8 mouse cellular contexts compared by ENCODE assay signal in genomic region chr10:62275235-62275634, GRCm38 (mm10). TPM values are rescaled to one million over a fixed set of nuclear protein-coding genes. Genes with fewer than 3 reads are reported as not detected.
A peak's percentile ranks its signal among the peaks of the same experiment; 100 is the strongest.
DNase-seq lines count a peak whose midpoint lies in the region; ATAC-seq and TF ChIP-seq lines count a peak whose summit lies in the region.

No protein-coding gene starts in this region.

- H3K9ac ChIP-seq in kidney, embryonic 14.5 days (ENCODE audit: low read depth, low read length), result no peak overlapping the region
- H3K9ac ChIP-seq in limb, embryonic 14.5 days (ENCODE audit: low read depth, low read length, severe bottlenecking), result no peak overlapping the region

- H3K4me1 ChIP-seq in kidney, adult 2 months (ENCODE audit: control insufficient read depth, insufficient read depth, low read length), result no peaks in the 10 kb centered on the region
- no peaks in the 10 kb centered on the region for H3K4me1 ChIP-seq in kidney, embryonic 14.5 days (ENCODE audit: control insufficient read depth, insufficient read depth, low read length)
- no peaks in the 10 kb centered on the region for H3K4me1 ChIP-seq in limb, embryonic 14.5 days (ENCODE audit: control insufficient read depth, insufficient read depth, low read length)

- H3K27ac ChIP-seq in kidney, adult 2 months (ENCODE audit: insufficient read depth, low read depth, low read length), result no peak overlapping the region
- H3K27ac ChIP-seq in kidney, embryonic 14.5 days (ENCODE audit: low read depth, low read length), result no peak overlapping the region
- H3K27ac ChIP-seq in limb, embryonic 14.5 days (replicated peaks; ENCODE audit: low read depth, low read length), result no peak overlapping the region

- no peak overlapping the region for H3K4me3 ChIP-seq in kidney, adult 2 months (ENCODE audit: insufficient read depth, low read depth, low read length)
- no peak overlapping the region for H3K4me3 ChIP-seq in kidney, embryonic 14.5 days (ENCODE audit: low read length)
- H3K4me3 ChIP-seq in limb, embryonic 14.5 days (replicated peaks; ENCODE audit: low read length), result no peak overlapping the region

- DNase-seq in kidney, adult 2 months, result peak; percentile 87
- DNase-seq in brain, embryonic 14.5 days (ENCODE audit: low read depth), result peak; percentile 77
- DNase-seq in kidney, adult 8-10 months, result peak; percentile 70 to 91
- DNase-seq in limb, embryonic 14.5 days (ENCODE audit: low spot score), result peak; percentile 88
- peak; percentile 94 for DNase-seq in retina, embryonic 14.5 days (ENCODE audit: low spot score)
- peak; percentile 75 to 79 for DNase-seq in thymus, postnatal 36 days

- WGBS in kidney, adult 2 months, result 17% methylated on average over 4 of the region's 4 CpGs
- 38% methylated on average over 4 of the region's 4 CpGs for WGBS in kidney, embryonic 14.5 days
- WGBS in limb, embryonic 14.5 days, result 34% methylated on average over 4 of the region's 4 CpGs

- peak; percentile 78 for TF ChIP-seq CTCF in kidney, adult 2 months (conservative IDR thresholded peaks at IDR 0.05; ENCODE audit: insufficient read depth, insufficient read length, low read depth, low read length)
- peak; percentile 77 for TF ChIP-seq CTCF in brain, embryonic 14.5 days (IDR thresholded peaks at IDR 0.05; ENCODE audit: borderline replicate concordance, extremely low read depth, insufficient read depth, insufficient read length)

- no peaks in the 10 kb centered on the region for H3K27me3 ChIP-seq in kidney, adult 2 months (replicated peaks; ENCODE audit: control insufficient read depth, insufficient read depth, low read length)
- no peaks in the 10 kb centered on the region for H3K27me3 ChIP-seq in kidney, embryonic 14.5 days (ENCODE audit: control insufficient read depth, insufficient read depth, low read length)
- H3K27me3 ChIP-seq in limb, embryonic 14.5 days (ENCODE audit: control insufficient read depth, insufficient read depth, low read length), result no peaks in the 10 kb centered on the region

- no peak overlapping the region for H3K4me2 ChIP-seq in kidney, embryonic 14.5 days (replicated peaks; ENCODE audit: low read depth, low read length)
- H3K4me2 ChIP-seq in limb, embryonic 14.5 days (replicated peaks; ENCODE audit: low read depth, low read length, severe bottlenecking), result no peak overlapping the region

- ATAC-seq in kidney, embryonic 14.5 days (ENCODE audit: low FRiP score, low TSS enrichment), result no peak
- peak; percentile 62; the same call in 1 of the 2 replicates for ATAC-seq in erythroid progenitor cell, adult 5-6 weeks (replicated peaks; ENCODE audit: low FRiP score, poor library complexity, severe bottlenecking)
- ATAC-seq in limb, embryonic 14.5 days (ENCODE audit: low FRiP score, low read depth), result no peak

- no peaks in the 10 kb centered on the region for H3K9me3 ChIP-seq in kidney, embryonic 14.5 days (ENCODE audit: control insufficient read depth, low read length)
- H3K9me3 ChIP-seq in limb, embryonic 14.5 days (ENCODE audit: control insufficient read depth, low read length), result no peaks in the 10 kb centered on the region

- H3K36me3 ChIP-seq in kidney, adult 2 months (ENCODE audit: control insufficient read depth, insufficient read depth, low read length), result no peaks in the 10 kb centered on the region; the same call in none of the 2 replicates
- H3K36me3 ChIP-seq in kidney, embryonic 14.5 days (ENCODE audit: control insufficient read depth, insufficient read depth, low read length), result peaks cover 18% of the 10 kb centered on the region
- H3K36me3 ChIP-seq in limb, embryonic 14.5 days (ENCODE audit: control insufficient read depth, insufficient read depth, low read length), result peaks cover 52% of the 10 kb centered on the region

- no peak for TF ChIP-seq POLR2A in kidney, adult 2 months (IDR thresholded peaks at IDR 0.05; ENCODE audit: low read depth, low read length)
- no peak for TF ChIP-seq POLR2A in brain, embryonic 14.5 days (IDR thresholded peaks at IDR 0.05; ENCODE audit: borderline replicate concordance, extremely low read depth, insufficient read depth, insufficient read length, poor library complexity, severe bottlenecking)
- TF ChIP-seq POLR2A in limb, embryonic 14.5 days (IDR thresholded peaks at IDR 0.05; ENCODE audit: borderline replicate concordance, extremely low read depth, insufficient read depth, insufficient read length), result no peak

RNA-seq across cellular contexts. Expression of gene Tacr2, which starts 23.0 kb away (rescaled TPM):
- 0.58 TPM in 1 of 2 replicates, not detected in the other for polyA plus RNA-seq in kidney, adult 2 months (2012; rRNA removed)
- not detected in 2 replicates for polyA plus RNA-seq in kidney, embryonic 14.5 days (2014; fragmentation: Nextera tagmentation; extraction: Ambion mirVana)
- not detected in 2 replicates for polyA plus RNA-seq in brain, embryonic 14.5 days (2012; rRNA removed)
- not detected in 2 replicates for total RNA-seq in erythroid progenitor cell, adult 5-6 weeks (2015; ENCODE audit: low replicate concordance)
- not detected in 2 replicates for total RNA-seq in erythroid progenitor cell, adult 5-6 weeks (2017; ENCODE audit: low replicate concordance)
- polyA plus RNA-seq in limb, embryonic 14.5 days (2012; rRNA removed), result 0.03 TPM in 1 of 2 replicates, not detected in the other
- polyA plus RNA-seq in limb, embryonic 14.5 days (2014; fragmentation: Nextera tagmentation; extraction: Ambion mirVana), result not detected in 2 replicates

RNA-seq across cellular contexts. Expression of gene Tspan15, which starts 44.2 kb away (rescaled TPM):
- polyA plus RNA-seq in kidney, adult 2 months (2012; rRNA removed), result 38.8 and 52.7 TPM in 2 replicates
- polyA plus RNA-seq in kidney, embryonic 14.5 days (2014; fragmentation: Nextera tagmentation; extraction: Ambion mirVana), result 31.4 and 36.0 TPM in 2 replicates
- 18.6 and 19.0 TPM in 2 replicates for polyA plus RNA-seq in brain, embryonic 14.5 days (2012; rRNA removed)
- total RNA-seq in erythroid progenitor cell, adult 5-6 weeks (2015; ENCODE audit: low replicate concordance), result 0.36 and 5.4 TPM in 2 replicates
- total RNA-seq in erythroid progenitor cell, adult 5-6 weeks (2017; ENCODE audit: low replicate concordance), result 0.77 and 9.4 TPM in 2 replicates
- polyA plus RNA-seq in limb, embryonic 14.5 days (2012; rRNA removed), result 12.3 and 14.4 TPM in 2 replicates
- polyA plus RNA-seq in limb, embryonic 14.5 days (2014; fragmentation: Nextera tagmentation; extraction: Ambion mirVana), result 7.3 and 7.7 TPM in 2 replicates
